Mouse (Mus musculus) embryo, embryonic 10 days (tissue): ENCODE results near the gene Panx2.
A peak's percentile ranks its signal among the peaks of the same experiment; 100 is the strongest.

Experiments
- DNase-seq: peaks from one replicate; pipeline ENCODE4 v3.0.0-alpha.2; 2015; ENCODE audit warnings: low spot score

Gene Panx2

DNA sequence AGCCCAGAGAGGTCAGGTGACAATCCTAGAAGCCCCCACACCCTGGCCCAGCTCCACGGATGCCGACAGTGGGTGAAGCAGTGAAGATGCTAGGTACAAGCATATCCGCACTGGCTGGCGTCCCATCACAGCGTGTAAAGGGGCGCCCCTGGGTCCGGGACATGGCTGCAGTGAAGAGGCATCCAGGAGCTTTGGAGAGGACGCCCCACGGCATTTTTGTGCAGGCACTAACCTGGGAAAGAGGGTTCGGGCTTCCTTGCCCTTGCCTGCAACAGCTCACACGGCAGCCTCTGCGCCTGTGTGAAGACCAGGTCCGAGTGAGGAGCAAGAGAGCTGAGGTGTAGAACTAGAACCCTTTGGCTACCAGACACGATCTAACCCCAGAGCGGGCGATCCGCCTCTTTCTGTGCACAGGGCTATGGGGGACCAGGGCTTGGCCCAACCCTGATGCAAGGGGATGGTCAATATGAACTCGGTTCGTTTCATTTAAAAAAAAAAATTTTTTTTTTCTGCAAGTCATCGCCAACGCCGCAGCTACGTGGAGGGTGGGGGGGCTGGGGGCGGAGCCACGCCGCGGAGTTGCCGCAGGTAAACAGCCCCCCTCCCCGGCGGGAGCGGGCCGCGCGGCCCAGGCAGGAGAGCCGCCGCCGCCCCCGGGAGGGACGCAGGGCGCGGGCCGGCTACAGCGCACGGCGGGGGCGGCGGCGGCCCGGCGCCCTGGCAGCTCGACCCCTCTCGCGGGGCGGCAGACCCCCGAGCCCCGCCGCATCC, at the start of gene Panx2:
Gene Panx2, plus strand, starts transcription at position 574 of the 771 bp plus-strand sequence.
- peak; percentile 43 for DNase-seq

DNA sequence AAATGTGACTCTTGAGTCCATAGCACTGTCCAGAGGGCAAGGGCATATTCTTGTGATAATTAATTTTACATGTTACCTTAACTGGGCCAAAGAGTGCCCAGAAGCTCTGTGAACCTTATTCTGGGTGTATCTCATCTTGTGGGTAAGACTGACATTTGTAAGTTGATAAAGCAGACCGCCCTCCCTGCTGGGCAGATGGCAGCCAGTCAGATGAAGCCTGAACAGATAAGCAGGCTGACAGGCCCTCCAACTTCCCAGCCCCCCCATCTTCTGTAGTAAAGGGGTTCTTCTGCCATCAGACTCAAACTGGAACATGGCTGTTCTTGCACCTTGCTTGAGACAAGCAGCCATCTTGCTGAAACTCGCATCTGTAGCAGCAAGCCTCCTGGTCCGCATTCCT, 42.8 kb upstream of the Panx2 start:
- DNase-seq: no peak

DNA sequence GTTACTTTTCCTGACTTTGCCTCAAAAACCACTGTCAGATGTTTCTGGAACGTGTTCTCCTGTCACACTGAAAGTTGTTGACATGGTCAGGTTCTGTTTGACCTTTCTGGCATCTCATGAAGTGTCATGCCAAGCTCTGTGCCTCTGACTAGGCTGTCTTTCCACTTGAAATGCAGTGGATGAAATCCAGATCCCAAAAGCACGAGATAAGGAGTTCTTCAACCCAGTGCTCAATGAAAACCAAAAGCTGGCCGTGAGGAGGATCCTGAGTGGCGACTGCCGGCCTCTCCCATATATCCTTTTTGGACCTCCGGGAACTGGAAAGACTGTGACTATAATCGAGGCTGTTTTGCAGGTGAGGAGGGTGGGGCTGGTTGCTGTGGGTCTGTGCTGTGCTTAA, 39.4 kb upstream of the Panx2 start:
- DNase-seq: no peak

DNA sequence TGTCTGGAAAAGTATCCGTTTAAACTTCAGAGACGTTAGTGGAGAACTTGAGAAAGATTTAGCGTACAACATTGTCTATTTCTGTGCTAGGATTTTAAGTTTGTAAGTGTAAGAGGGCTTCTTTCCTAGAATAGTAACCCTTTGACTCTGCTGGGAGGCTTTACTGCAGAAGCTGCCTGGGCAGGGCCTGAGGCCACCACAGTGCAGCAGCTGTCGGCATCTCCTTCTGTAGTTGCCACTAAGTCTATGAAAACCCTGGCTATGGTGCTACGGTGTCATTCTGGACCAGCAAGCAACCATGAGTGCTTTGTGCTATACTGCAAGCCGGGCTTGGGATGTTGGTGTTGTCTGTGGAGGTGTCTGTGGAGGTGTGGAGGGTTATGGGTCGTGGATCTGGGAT, 39.0 kb upstream of the Panx2 start:
- no peak for DNase-seq

DNA sequence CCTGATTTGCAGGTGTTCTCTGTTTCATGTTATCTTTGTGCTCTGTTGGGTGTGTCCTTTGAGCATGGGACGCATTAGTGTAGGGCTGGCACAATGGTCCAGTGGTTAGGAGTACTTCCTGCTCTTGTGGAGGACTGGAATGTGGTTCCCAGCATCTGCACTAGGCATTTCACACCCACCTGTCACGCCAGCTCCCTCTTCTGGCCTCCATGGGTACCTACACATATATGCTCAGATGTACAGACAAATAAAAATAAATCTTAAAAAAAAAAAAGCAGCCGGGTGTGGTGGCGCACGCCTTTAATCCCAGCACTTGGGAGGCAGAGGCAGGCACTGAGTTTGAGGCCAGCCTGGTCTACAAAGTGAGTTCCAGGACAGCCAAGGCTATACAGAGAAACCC, 15.2 kb upstream of the Panx2 start:
- no peak for DNase-seq

DNA sequence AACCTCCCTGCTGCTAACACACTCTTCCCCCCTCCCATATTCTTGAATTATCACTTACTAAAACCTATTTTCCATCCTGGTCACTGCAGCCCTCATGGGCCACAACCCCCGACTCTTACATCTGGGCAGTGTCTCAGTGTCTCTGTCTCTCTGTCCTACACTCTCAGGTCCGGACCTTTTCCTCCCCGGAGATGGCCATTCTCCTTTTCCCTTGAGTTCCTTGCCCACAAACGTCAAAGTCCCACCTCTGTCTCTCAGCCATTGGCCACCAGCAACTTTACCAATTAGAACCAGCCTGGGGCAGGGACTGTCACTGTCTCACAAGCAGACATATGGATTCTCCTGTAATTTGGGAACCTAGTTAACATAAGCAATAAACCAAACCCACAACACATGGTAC, 13.2 kb upstream of the Panx2 start:
- DNase-seq: no peak

DNA sequence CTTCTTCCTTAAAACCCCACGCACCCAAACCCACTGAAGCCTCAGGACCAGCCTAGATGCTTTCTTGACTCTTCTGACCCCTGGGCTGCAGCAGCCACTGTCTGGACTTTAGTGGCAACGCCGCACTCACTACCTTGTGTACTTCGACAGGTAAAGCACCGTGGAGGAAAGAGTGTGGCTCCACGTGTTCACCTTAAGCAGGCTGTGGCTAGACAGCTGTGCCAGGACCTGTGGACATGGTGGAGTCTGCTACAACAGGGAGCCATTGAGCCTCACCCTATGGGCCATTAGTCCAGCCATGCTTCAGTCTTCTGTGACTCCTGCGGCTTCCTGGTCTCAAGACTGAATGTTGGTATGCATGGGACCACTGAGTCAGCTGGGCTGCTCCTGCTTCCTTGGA, 4.9 kb upstream of the Panx2 start:
- no peak for DNase-seq

DNA sequence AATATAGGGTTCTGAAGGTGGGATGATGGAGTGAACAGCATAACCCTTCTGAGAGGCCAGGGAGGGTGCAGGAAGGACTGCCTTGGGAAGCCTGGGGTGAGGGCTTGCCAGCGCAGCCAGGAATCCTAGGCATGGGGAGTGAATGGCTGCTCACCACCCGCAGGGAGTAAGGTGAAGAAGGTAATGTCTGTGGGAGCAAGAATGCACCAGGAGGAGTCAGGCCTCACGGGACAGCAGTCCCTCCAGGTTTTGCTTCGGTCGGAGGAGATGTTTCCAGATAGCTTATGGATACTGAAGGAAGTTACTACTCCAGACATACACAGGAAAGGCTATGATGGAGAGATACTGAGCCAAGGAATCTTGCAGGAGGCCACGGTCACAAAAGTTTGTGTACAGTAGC, 798 bp upstream of the Panx2 start:
- no peak for DNase-seq

DNA sequence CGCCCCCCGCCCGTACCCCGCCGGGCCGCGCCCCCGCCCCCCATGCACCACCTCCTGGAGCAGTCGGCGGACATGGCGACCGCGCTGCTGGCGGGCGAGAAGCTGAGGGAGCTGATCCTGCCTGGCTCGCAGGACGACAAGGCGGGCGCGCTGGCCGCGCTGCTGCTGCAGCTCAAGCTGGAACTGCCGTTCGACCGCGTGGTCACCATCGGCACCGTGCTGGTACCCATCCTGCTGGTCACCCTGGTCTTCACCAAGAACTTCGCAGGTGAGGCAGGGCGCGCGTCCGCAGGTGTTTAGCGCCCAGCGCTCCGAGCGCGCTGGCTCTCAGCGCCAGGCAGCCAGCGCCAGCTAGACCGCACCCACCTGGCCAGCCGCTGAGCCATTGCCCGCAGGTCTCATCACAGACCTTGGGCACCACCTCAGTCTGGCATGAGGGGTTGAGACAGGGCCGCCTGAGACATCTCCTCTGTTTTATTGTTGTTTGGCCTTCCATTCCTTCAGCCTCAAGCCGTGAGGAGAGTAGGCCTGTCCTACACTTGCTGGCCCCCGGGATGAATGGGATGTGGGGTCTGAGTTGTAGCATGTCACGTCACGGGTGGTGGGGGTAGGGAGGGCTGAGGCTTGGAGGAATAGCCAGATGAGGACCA, 623 bp downstream of the Panx2 start:
- DNase-seq: peak; percentile 69

DNA sequence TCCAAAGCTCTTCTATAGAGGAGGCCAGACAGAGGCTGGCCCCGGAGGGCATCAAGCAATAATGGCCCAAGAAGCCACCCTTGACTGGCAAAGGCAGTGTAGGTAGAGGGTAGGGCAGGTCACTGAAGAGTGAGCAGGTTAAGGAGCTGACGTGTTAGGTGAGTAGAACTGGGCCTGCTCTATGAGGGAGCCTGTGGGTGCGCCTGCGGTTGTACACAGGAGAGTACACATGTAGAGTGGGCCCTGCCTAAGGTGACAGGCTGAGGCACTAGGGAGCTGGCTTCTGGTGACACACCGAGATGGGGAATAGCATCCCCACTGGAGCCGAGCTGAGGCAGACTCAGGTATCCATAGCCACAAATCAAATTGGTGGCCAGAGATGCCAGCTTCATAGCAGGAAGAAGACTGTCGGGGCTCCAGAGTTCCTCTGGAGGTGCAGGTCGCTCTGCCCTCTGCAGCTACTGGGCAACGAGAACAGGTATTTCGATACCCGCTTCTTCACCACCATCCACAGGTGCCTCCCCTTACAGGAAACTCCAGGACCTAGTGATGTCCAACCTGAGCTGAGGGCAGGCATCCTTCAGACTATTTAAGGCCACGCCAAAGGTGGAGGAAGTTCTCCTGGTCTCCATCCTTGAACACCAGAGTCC, 1.4 kb downstream of the Panx2 start:
- no peak for DNase-seq

DNA sequence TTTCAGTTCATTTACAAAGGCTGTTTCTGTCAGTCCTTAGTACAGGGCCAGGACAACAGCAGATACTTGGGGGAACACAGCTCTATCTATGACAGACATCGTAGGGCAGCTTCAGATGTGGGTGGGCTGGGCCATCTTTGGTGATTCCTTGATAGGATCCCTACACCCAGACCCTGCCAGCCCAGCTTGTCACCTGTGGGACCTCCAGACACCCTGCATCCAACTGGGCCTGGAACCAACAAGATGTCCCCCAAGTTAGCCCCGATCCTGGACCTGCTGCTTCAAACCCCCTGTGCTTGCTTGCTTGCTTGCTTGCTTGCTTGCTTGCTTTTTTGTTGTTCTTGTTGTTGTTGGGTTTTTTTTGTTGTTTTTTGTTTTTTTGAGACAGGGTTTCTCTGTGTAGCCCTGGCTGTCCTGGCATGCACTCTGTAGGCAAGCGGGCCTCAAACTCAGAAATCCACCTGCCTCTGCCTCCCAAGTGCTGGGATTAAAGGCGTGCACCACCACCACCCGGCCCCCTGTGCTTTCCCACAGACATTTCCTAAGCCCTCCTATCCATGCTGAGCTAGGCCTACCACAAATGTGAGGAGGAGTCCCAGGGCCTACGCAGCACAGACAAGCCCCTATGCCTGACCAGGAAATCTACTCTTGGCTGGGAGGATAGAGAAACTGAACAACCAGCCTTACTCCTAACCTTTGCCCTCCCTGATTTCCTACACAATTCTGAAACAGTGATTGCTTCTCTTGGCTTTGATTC, 2.4 kb downstream of the Panx2 start:
- no peak for DNase-seq

DNA sequence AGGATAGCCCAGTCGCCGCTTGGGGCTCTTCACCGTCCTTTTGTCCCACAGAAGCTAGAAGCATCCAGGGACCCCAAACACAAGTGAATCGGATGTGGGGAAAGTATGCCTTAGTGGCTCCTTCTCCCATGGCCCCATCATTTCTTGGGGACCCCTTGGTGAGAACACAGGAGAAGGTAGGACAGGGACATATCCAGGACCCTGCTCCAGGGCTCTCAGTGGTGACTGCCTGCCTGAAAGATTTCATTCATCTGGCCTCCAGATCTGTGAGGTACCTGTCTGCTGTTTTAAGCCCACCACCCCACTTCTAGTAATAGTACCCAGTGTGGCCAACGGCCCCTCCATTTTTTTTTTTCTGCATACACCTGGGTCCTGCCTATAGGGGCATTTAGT, 3.0 kb downstream of the Panx2 start:
- no peak for DNase-seq

DNA sequence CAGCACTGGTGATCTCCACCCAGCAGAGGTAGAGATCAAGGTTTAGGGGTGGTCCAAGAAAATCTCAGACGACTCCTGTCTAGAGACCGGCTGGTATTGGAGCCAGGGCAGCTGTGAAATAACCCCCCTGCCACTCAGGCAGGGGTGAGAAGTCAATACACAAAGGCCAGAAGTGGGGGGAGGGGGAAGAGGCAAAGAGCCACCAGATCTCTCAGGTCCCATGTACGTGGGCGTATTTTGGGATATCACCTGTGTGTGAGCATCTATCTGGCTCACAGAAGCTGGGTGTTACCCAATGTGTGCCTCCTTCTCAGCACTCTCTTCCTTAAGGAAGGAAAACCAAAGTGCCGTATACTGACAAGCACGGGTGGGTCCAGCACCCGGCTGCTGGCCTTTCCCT, 3.5 kb downstream of the Panx2 start:
- no peak for DNase-seq

DNA sequence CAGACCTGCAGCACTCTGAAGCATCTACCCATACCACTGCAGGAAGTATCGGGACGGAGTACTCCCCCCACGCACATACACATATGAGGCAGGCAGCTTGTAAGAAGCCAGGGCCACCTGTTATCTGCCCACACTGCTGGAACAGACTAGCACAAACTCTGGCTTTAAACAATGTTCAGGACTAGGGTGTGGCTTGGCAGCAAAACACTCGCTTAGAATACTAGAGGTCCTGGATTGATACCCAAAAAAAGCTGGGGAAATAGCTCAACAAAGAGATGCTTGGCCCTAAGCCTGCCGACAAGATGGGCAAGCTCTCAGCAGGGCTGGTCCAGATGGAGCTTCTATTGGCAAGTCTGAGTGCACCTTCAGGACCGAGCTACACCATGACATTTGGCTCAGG, 4.0 kb downstream of the Panx2 start:
- no peak for DNase-seq

DNA sequence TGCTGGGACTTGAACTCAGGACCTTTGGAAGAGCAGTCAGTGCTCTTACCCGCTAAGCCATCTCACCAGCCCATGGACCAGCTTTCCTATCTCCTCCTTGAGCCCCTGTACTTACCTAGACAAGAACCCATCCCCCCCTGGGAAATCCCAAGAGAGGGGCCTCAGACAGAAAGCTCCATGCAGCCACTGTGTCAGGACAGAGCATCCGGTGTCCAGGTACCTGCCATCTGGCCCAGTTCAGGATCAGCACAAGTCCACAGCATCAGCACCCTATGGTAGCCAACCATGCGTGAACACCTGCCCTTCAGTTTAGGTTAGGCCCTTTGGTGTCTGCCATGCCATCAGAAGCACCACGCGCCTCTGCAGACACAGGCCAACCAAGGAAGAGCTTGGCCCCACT, 5.4 kb downstream of the Panx2 start:
- no peak for DNase-seq

DNA sequence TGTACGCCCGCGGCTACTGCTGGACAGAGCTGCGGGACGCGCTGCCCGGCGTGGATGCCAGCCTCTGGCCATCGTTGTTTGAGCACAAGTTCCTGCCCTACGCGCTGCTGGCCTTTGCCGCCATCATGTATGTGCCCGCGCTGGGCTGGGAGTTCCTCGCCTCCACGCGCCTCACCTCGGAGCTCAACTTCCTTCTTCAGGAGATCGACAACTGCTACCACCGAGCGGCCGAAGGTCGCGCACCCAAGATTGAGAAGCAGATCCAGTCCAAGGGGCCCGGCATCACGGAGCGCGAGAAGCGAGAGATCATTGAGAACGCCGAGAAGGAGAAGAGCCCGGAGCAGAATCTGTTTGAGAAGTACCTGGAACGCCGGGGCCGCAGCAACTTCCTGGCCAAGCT, 8.1 kb downstream of the Panx2 start:
- peak; percentile 12 for DNase-seq

DNA sequence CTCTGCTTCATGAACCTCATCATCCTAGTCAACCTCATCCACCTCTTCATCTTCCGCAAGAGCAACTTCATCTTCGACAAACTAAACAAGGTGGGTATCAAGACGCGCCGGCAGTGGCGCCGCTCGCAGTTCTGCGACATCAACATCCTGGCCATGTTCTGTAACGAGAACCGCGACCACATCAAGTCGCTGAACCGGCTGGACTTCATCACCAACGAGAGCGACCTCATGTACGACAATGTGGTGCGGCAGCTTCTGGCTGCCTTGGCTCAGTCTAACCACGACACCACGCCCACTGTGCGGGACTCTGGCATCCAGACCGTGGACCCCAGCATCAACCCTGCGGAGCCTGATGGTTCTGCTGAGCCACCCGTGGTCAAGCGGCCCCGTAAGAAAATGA, 8.7 kb downstream of the Panx2 start:
- DNase-seq: peak; percentile 15

DNA sequence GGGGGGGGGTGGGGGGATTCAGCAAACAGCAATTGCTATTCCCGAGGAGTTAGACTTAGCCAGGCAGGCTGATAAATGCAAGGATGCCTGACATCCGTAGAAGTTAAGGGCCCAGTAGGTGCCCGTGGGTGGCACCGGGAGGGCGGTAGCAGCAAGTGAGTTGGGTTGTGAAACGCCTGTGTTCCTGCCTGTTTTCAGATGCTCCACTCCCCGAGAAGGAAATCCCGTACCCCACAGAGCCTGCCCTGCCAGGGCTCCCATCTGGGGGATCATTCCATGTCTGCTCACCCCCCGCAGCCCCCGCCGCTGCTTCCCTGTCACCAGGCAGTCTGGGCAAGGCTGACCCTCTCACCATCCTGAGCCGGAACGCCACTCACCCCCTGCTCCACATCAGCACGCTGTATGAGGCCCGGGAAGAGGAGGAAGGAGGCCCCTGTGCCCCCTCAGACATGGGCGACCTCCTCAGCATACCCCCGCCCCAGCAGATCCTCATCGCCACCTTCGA, 9.9 kb downstream of the Panx2 start:
- no peak for DNase-seq

DNA sequence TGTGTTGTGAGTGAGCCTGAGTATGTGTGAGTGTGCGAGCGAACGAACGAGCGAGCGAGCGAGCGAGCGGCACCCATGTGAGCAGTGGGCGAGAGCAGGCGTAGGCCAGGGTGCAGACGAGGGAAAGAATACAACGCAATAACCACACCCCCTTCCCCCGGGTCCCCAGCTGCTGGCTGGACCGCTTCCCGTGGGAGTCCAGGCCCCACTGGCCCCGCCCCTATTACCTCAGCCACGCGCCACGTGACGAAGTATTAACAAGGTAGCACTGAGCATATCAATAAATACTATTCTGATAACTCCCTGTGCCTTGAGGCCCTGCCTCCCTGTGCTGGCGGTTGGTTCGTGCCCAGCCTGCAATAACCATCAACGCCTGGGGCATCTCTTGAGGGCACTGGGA, 11.1 kb downstream of the Panx2 start:
- no peak for DNase-seq

DNA sequence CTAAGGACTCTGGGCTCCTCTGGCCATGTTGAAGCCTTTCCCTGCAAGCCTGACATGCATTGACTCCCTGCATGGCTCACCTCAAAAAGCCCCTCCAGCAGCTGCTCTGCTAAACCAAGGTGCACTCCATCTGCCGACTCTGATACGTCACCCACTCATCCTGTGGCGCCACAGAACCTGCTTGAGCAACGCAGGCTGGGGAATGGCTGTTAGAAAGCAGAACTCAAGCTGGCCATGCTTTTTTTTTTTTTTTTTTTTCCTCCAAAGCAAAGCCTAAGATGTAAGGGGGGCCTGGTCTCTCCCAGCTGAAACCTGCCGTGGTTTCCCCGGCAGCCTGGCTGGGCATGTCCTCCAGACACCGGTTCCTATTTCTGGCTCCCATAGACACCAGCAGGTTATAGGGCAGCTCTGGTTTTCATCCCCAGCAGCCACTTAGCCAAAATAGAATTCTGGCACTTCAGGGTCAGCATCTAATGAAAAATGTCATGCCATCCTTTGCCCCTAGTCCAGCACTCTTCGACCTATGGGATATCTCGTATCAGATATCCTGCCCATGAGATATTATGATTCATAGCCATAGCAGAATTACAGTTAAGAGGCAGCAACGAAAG, 14.6 kb downstream of the Panx2 start:
- DNase-seq: no peak

DNA sequence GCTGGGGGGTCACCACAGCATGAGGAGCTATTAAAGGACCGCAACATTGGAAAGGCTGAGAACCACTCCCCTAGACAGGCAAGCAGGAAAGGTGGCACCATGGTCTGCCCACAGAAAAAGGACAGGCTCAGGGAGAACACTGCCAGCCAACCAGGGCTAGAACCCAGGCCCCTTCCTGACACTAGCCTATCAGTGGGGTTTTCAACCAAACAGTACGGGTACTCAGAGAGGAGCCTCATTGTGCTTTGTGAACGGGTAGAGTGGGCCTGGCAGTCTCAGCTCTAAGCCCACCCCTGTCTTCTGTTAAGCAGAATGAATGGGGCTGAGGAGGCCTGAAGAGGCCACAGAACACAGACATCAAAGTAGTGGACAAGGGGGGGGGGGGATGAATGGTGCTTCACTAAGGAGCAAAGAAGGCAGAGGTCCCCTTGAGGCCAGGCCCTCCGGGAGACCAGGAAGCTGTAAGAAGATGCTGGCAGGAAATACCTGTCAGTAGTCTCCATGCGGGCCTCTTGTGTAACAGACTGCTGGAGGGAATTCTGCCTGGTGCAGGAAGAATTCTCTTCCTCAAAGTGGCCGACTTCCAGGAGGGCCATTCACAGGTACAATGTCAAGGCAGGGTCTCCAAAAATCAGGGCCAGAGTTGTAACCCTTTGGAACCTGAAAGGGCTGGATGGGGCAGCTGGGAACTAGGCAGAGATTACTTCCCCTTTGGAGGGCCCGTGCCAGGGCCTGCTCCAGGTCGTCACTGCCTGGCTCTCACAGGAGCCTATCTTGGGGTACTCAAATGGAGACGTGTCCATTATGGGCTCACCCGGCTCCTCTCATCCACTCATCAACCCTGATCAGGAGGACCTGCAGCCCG, 15.3 kb downstream of the Panx2 start, which contains the start of gene Trabd:
Gene Trabd, plus strand, starts transcription at position 512 of the 865 bp plus-strand sequence.
- no peak for DNase-seq
